ENCODE assay signal across 8 mouse cellular contexts in the genomic region with DNA sequence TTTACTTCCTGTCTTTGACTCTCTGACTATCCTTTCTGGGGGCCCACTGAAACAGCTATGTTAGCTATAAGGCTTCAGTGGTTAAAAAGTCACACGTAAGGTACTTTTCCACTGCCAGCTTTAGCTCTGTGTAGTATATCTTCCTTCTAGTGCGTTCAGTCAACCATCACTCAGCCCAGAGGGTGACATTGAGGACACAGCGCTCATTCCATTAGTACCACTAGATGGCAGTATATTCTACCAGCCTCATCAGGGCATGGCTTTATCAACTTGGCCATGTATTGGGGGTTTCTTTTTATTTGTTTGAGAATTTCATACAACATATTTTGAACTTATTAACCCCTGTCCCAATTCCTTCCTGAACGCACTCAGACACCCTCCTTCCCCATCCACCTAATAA.
DNase-seq lines count a peak whose midpoint lies in the region; ATAC-seq and TF ChIP-seq lines count a peak whose summit lies in the region.

No protein-coding gene starts in this region.

- TF ChIP-seq POLR2A in liver, adult 2 months (IDR thresholded peaks at IDR 0.05; ENCODE audit: extremely low read depth, insufficient read depth, low read length), result no peak

- H3K4me3 ChIP-seq in liver, adult 2 months (ENCODE audit: insufficient read depth, low read depth, low read length), result no peak overlapping the region
- no peak overlapping the region for H3K4me3 ChIP-seq in liver, embryonic 12.5 days
- no peak overlapping the region for H3K4me3 ChIP-seq in limb, embryonic 13.5 days
- no peak overlapping the region for H3K4me3 ChIP-seq in neural tube, embryonic 14.5 days (ENCODE audit: low read depth, low read length)

- no peaks in the 10 kb centered on the region for H3K36me3 ChIP-seq in liver, adult 2 months (ENCODE audit: control insufficient read depth, insufficient read depth, low read length)
- no peaks in the 10 kb centered on the region for H3K36me3 ChIP-seq in liver, embryonic 12.5 days
- no peaks in the 10 kb centered on the region for H3K36me3 ChIP-seq in limb, embryonic 13.5 days
- H3K36me3 ChIP-seq in neural tube, embryonic 14.5 days (ENCODE audit: control insufficient read depth, insufficient read depth, low read length), result no peaks in the 10 kb centered on the region

- H3K9ac ChIP-seq in liver, adult 2 months (ENCODE audit: low read depth, low read length), result no peak overlapping the region
- H3K9ac ChIP-seq in liver, embryonic 12.5 days, result no peak overlapping the region
- H3K9ac ChIP-seq in limb, embryonic 13.5 days, result no peak overlapping the region
- no peak overlapping the region for H3K9ac ChIP-seq in neural tube, embryonic 14.5 days (replicated peaks; ENCODE audit: low read depth, low read length)

- no peak for ATAC-seq in liver, embryonic 12.5 days
- ATAC-seq in hematopoietic stem cell, adult 5-6 weeks (replicated peaks in 1 of 2; ENCODE audit: insufficient read depth in 1 of 2, low FRiP score in 2 of 2, low TSS enrichment in 1 of 2, low read depth in 1 of 2, poor library complexity in 2 of 2, severe bottlenecking in 2 of 2), result peak; percentile 66 to 75
- peak; percentile 77 for ATAC-seq in limb, embryonic 13.5 days (ENCODE audit: low FRiP score, low read depth)
- peak; percentile 86 for ATAC-seq in neural tube, embryonic 14.5 days (ENCODE audit: low read depth)

- peak; percentile 31 for DNase-seq in liver, adult 2 months (ENCODE audit: extremely low read depth, low read depth, low spot score)
- peak; percentile 60 for DNase-seq in MN1 (ENCODE audit: low spot score)
- peak; percentile 55 to 73 for DNase-seq in cerebellum, postnatal 14 days
- DNase-seq in gastrocnemius, postnatal 4 days (ENCODE audit: low spot score in 2 of 2), result no peak

- 23% methylated on average over 4 of the region's 4 CpGs for WGBS in liver, adult 2 months
- whole genome bisulfite sequencing in liver, embryonic 12.5 days (ENCODE audit: insufficient replicate concordance), result 21% methylated on average over 4 of the region's 4 CpGs
- WGBS in limb, embryonic 13.5 days, result 37% methylated on average over 4 of the region's 4 CpGs
- 33% methylated on average over 4 of the region's 4 CpGs for WGBS in neural tube, embryonic 14.5 days

- peak; percentile 59 for TF ChIP-seq CTCF in liver, adult 2 months (IDR thresholded peaks at IDR 0.05; ENCODE audit: low read depth, low read length)

- H3K9me3 ChIP-seq in liver, embryonic 12.5 days (replicated peaks), result no peaks in the 10 kb centered on the region
- H3K9me3 ChIP-seq in limb, embryonic 13.5 days, result no peaks in the 10 kb centered on the region
- H3K9me3 ChIP-seq in neural tube, embryonic 14.5 days (ENCODE audit: control insufficient read depth, low read length), result no peaks in the 10 kb centered on the region

- no peaks in the 10 kb centered on the region for H3K79me2 ChIP-seq in liver, adult 2 months (ENCODE audit: control insufficient read depth, insufficient read depth, low read length)

- no peak overlapping the region for H3K4me2 ChIP-seq in liver, embryonic 12.5 days
- no peak overlapping the region for H3K4me2 ChIP-seq in limb, embryonic 13.5 days (replicated peaks)
- H3K4me2 ChIP-seq in neural tube, embryonic 14.5 days (ENCODE audit: low read depth, low read length), result no peak overlapping the region

- no peak overlapping the region for H3K27ac ChIP-seq in liver, adult 2 months (replicated peaks; ENCODE audit: insufficient read depth, low read depth, low read length)
- H3K27ac ChIP-seq in liver, embryonic 12.5 days, result no peak overlapping the region
- H3K27ac ChIP-seq in limb, embryonic 13.5 days, result no peak overlapping the region
- H3K27ac ChIP-seq in neural tube, embryonic 14.5 days (ENCODE audit: low read depth, low read length), result no peak overlapping the region

- no peaks in the 10 kb centered on the region for H3K27me3 ChIP-seq in liver, adult 2 months (ENCODE audit: control insufficient read depth, insufficient read depth, low read length)
- no peaks in the 10 kb centered on the region for H3K27me3 ChIP-seq in liver, embryonic 12.5 days (replicated peaks)
- no peaks in the 10 kb centered on the region for H3K27me3 ChIP-seq in limb, embryonic 13.5 days
- no peaks in the 10 kb centered on the region for H3K27me3 ChIP-seq in neural tube, embryonic 14.5 days (ENCODE audit: control insufficient read depth, insufficient read depth, low read length)

- H3K4me1 ChIP-seq in liver, adult 2 months (ENCODE audit: control insufficient read depth, insufficient read depth, low read length), result no peaks in the 10 kb centered on the region; the same call in 1 of the 2 replicates
- no peaks in the 10 kb centered on the region for H3K4me1 ChIP-seq in liver, embryonic 12.5 days
- no peaks in the 10 kb centered on the region for H3K4me1 ChIP-seq in limb, embryonic 13.5 days
- no peaks in the 10 kb centered on the region for H3K4me1 ChIP-seq in neural tube, embryonic 14.5 days (ENCODE audit: control insufficient read depth, insufficient read depth, low read length)

Comparison
In these comparisons a context has a peak if more than half of its experiments do, and no peak if none do; other contexts are left out.
1. DNase-seq: peak in liver, adult 2 months (single experiment), MN1 (single experiment) and cerebellum, postnatal 14 days (2 of 2); none in gastrocnemius, postnatal 4 days (0 of 2).